Mouse (Mus musculus) sigmoid colon, adult 10 weeks (tissue): ENCODE measurements around the gene Tssk2. TPM values are rescaled to one million over a fixed set of nuclear protein-coding genes. Genes with fewer than 3 reads are reported as not detected.

Source experiments
- polyA plus RNA-seq: library from polyadenylated mRNA; stranded (reverse); fragments of 350-450 nt; fragmentation: Illumina TruSeq; extraction: RNeasy Lipid Tissue Mini Kit (QIAGEN cat#74804); gene quantifications from one replicate; pipeline ENCODE4 v1.2.3, GENCODE M21; 2014; ENCODE audit warnings: low read depth, low replicate concordance

Tssk2 gene
- polyA plus RNA-seq: not detected

DNA sequence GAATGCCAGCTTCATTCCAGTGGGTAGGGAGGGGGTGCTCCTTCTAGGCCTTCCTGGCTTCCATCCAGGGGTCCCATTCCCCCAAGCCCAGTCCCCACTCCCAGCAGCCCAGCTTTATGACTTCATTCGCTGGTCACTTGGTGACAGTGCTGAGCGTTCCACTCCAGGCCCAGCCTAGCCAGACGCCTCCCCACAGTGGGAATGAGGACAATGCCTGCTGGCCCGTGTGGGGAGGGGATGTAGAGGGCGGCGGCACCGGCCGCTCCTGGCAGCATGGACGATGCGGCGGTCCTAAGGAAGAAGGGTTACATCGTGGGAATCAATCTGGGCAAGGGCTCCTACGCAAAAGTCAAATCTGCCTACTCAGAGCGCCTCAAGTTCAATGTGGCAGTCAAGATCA lies at the start of gene Tssk2, which contains the start of gene Dgcr2:
TSS of gene Tssk2 (plus strand) at position 176 of the 400 bp plus-strand sequence.
TSS of gene Dgcr2 (minus strand) at position 101 of the 400 bp plus-strand sequence.

DNA sequence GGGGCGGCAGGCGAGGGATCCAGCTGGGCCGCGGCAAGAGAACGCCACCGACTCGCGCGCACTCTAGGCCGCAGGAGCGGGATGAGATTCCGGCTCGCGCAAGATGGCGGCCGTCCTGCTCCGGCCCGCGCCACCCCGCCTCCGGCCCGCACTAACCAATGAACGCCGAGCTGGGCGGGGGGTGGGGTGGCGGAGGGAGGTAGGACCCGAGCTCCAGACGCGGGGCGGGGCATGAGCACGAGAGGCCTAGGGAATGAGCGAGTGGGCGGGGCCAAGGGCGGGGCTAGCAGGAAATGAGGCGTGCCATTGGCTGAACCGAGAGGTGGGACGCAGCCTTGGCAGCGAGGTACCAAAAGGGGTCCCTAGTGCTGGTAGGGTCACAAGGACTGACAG lies 6.9 kb upstream of the Tssk2 start, which contains the start of gene Gm20518:
TSS of gene Gm20518 (minus strand) at position 105 of the 393 bp plus-strand sequence.

DNA sequence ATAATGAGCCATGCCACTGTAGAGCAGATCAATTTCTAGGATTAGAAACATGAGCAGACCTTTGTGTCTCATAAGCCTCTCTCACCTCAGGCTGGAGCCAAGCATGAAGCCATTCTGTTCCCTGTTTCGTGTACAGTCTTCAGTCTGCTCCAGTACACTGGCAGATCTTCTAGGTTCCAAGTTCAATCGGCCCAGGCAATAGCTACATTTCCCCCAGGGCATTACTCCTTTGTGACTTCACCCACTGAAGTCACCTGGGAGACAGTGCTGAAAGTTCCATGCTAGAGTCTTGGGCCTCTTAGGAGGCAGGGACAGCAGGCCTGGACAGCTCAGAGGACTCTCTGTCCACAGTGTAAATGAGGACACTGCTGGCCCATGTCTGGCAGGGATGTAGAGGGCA lies 4.5 kb upstream of the Tssk2 start, which contains the start of gene Tssk1:
TSS of gene Tssk1 (plus strand) at position 301 of the 400 bp plus-strand sequence.

DNA sequence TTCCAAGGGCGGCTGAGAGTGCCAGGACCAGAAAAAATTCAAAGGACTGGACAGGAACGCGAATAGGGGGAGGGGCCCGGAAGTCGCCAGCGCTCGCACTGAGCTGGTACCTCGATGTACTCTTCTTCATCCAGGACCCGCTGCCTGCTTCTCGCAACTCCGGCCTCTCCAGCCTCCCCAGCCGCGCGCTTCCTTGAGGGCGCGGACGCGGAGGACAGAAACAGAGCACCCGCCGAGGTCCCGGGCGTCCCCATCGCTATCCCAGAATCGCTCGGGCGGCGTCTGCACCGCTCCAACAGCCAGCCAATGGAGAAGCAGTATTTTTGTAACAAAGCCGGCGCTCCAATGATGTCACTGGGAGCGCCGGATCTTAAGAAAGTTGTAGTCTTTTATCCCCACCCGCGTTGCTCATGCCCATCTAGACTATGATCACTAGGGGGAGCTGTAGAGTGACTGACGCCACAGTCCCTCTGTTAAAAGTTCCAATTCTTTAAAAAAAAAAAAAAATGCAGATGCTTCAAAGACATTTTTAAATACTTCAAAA lies 12.7 kb downstream of the Tssk2 start, which contains the start of gene Ess2:
TSS of gene Ess2 (minus strand) at position 297 of the 544 bp plus-strand sequence.

DNA sequence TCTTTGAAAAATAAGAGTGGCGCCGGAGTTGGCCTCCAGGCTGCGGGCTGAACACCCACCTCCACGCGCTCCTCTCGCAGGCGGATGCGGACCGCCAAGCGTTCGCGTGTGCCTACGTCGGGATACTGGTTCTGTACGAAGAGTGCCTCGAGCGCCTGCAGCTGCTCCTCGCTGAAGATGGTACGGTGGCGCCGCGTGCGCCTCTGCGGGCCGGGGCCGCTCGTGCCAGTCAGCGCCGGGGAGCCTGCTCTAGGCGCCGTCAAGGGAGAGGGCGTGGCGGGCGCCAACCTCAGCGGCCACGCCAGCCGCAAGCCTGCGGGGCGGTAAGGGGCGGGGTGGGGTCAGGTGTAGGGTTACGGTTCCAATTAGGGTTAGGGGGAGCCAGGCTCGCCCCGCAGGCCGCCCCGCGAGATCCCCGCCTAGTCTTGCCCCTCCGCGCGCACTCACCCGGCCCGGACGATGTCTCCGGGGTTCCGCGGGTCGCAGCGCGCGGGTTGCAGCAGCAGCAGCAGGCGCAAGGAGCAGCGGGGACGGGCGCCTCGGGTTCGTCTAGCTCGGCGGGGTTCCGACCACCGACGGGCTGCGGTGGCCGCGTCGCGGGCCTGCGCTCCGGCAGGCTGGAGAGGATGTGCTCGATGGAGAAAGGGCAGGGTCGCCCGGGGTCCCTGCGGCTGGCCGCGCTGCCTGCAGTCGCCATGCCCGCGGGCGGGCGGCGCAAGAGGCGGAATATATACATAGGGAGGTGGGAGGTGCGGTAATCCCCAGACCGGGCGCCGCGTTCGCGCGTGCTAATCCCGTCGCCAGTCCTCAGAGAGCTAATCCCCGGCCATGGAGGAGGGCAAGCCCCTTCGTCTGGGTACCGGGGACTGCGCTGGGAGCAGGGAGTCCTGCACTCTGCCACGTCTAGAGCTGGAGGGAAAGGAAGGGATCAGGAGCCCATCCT lies 16.1 kb downstream of the Tssk2 start, which contains the start of gene Gsc2:
TSS of gene Gsc2 (minus strand) at position 753 of the 943 bp plus-strand sequence.

DNA sequence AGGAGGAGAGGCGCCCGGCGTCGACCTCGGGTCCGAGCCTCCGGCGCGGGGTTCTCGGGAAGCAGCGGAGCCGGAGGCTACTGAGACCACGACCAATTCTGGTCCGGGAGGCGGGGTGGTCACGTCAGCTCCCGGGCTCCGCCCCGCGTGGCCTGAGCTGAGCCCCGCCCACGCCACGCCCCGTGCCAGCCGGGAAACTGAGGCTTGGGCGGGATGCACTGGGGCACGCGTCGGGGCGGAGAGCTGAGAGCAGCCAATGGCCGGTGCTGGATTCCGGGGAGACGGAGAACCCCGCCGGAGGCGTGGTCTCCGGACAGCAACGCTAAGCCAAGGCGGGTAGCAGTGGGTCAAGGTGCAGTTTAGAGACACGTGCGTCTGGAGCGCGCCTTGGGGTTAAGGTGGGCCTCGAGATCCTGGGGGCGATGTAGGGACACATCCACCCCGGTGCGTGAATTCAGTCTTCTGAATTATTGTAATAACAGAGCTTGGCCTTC lies 29.7 kb downstream of the Tssk2 start, which contains the start of gene Slc25a1:
TSS of gene Slc25a1 (minus strand) at position 133 of the 494 bp plus-strand sequence.

Other genes with a start within 250 kb of the Tssk2 start
- 13.7 TPM for gene Med15, start 165.7 kb upstream of the Tssk2 start, polyA plus RNA-seq
- 10.7 TPM for gene Klhl22, start 139.0 kb upstream of the Tssk2 start, polyA plus RNA-seq
- gene Scarf2, start 101.4 kb upstream of the Tssk2 start, polyA plus RNA-seq: not detected
- not detected for gene B830017H08Rik, start 65.5 kb upstream of the Tssk2 start, polyA plus RNA-seq
- 1.1 TPM for gene Car15, start 60.3 kb upstream of the Tssk2 start, polyA plus RNA-seq
- gene Gm20518, start 7.0 kb upstream of the Tssk2 start, polyA plus RNA-seq: not detected
- gene Tssk1, start 4.4 kb upstream of the Tssk2 start, polyA plus RNA-seq: not detected
- 9.9 TPM for gene Dgcr2, start 75 bp upstream of the Tssk2 start, polyA plus RNA-seq
- gene Ess2, start 12.7 kb downstream of the Tssk2 start, polyA plus RNA-seq: 3.5 TPM
- not detected for gene Gsc2, start 16.4 kb downstream of the Tssk2 start, polyA plus RNA-seq
- gene Slc25a1, start 29.6 kb downstream of the Tssk2 start, polyA plus RNA-seq: 14.8 TPM
- gene Vpreb2, start 81.8 kb downstream of the Tssk2 start, polyA plus RNA-seq: not detected
- 2.8 TPM for gene Dgcr6, start 154.2 kb downstream of the Tssk2 start, polyA plus RNA-seq
- 0.28 TPM for gene Prodh, start 191.6 kb downstream of the Tssk2 start, polyA plus RNA-seq
- not detected for gene Rtn4r, start 229.0 kb downstream of the Tssk2 start, polyA plus RNA-seq